Mouse (Mus musculus): Measurements from ENCODE around the gene Unc13b. TPM values are rescaled to one million over a fixed set of nuclear protein-coding genes. Genes with fewer than 3 reads are reported as not detected.
A peak's percentile ranks its signal among the peaks of the same experiment; 100 is the strongest.

Unc13b gene
- polyA plus RNA-seq, 1 experiment = 65.5 TPM

DNA sequence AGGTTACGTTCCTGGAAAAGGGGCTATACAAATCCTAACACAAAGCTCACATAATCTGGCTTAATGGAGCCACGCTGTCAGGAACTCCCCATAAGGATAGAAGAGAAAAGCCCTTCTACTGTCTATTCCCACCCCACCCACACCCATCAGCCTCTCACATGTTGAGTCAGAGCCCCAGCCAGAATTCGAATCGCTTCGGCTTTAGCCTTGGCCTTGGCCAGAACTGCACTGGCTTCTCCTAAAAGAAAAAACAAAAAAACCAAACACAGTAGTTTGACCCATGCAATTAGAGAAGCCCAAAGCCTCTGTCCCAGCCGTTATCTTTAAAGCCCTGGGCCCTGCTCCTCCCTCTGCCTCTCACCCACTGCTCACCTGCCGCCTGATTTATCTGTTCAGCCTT lies 29.6 kb upstream of the Unc13b start:
- no peak for TF ChIP-seq POLR2A (IDR thresholded peaks at IDR 0.05; ENCODE audit: borderline replicate concordance, extremely low read depth, insufficient read depth, insufficient read length, poor library complexity, severe bottlenecking)
- no peak for TF ChIP-seq CTCF (IDR thresholded peaks at IDR 0.05; ENCODE audit: borderline replicate concordance, extremely low read depth, insufficient read depth, insufficient read length)
- no peak for DNase-seq (ENCODE audit: low read depth)

DNA sequence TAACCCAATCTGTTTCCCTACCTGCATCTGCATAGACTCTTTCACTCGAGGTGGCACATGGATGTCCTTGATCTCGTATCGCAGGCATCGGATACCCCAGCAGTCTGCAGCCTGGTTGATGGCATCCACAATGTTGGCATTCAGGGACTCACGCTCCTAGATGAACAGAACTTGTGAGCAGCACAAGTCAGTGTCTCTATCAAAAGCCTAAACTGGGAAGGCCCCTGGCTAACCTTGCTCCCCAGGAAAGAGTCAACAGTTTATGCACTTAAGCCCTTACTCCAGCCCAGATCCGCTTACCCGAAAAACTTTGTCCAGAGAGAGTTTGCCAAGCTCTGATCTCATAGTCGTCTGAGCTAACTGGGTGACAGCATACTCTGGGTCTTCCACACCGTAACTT lies 29.0 kb upstream of the Unc13b start:
- DNase-seq (ENCODE audit: low read depth) = no peak

GRCm38 (mm10) chr4:43030352-43030751 lies 28.4 kb upstream of the Unc13b start:
- DNase-seq (ENCODE audit: low read depth) = no peak
- no peak for TF ChIP-seq CTCF (IDR thresholded peaks at IDR 0.05; ENCODE audit: borderline replicate concordance, extremely low read depth, insufficient read depth, insufficient read length)
- no peak for TF ChIP-seq POLR2A (IDR thresholded peaks at IDR 0.05; ENCODE audit: borderline replicate concordance, extremely low read depth, insufficient read depth, insufficient read length, poor library complexity, severe bottlenecking)

More for the DNA sequence above, 29.0 kb upstream of the Unc13b start:
- TF ChIP-seq POLR2A (IDR thresholded peaks at IDR 0.05; ENCODE audit: borderline replicate concordance, extremely low read depth, insufficient read depth, insufficient read length, poor library complexity, severe bottlenecking) = no peak
- TF ChIP-seq CTCF (IDR thresholded peaks at IDR 0.05; ENCODE audit: borderline replicate concordance, extremely low read depth, insufficient read depth, insufficient read length) = no peak

DNA sequence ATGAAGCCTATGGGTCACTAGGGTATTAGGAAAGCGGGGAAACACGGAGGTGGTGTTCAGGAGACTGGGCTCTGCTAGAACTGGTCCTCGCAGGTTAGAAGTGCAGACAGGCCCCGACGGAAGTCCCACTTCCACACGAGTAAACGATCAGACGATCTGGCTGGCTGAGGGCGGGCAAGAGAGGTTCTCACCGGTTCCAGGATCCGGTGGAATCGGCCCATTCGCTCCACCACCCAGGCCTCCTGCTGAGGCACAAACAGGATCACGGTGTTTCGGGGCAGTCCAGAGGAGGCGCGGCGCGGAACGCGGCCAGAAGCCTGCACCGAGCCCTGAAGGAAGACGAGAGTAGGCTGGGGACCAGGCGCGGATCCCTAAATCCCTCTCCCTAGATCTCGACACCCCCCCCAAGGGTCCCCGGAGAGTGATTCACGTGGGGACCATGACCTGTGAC lies 27.9 kb upstream of the Unc13b start:
- TF ChIP-seq CTCF (IDR thresholded peaks at IDR 0.05; ENCODE audit: borderline replicate concordance, extremely low read depth, insufficient read depth, insufficient read length) (no peak), POLR2A (IDR thresholded peaks at IDR 0.05; ENCODE audit: borderline replicate concordance, extremely low read depth, insufficient read depth, insufficient read length, poor library complexity, severe bottlenecking) (no peak)

GRCm38 (mm10) chr4:43031237-43031995 lies 27.3 kb upstream of the Unc13b start, which contains the start of gene Stoml2:
TSS of gene Stoml2 (minus strand) at chr4:43031710.
- DNase-seq (ENCODE audit: low read depth) = peak; percentile 99

More for the DNA sequence above, 27.9 kb upstream of the Unc13b start:
- no peak for DNase-seq (ENCODE audit: low read depth)

DNA sequence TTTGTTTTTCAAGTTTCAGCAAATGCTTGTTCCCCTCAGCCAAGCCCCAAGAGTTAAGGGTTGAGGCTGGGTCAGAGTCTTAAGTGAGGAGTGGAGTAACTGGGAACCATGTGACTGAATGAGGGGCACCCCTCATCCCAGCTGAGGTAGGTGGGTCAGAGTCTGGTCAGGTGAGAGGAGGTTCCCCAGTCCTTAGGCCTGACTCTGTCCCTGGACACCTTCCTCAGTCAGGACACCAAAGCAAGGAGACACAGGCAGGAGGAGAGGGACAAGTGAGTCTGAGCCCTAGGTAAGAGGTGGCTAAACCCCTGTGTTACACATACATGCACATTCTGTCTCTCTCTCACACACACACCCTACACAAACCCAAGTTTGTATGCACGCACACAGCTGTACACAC lies 26.3 kb upstream of the Unc13b start:
- no peak for DNase-seq (ENCODE audit: low read depth)
- TF ChIP-seq POLR2A (IDR thresholded peaks at IDR 0.05; ENCODE audit: borderline replicate concordance, extremely low read depth, insufficient read depth, insufficient read length, poor library complexity, severe bottlenecking) = no peak
- no peak for TF ChIP-seq CTCF (IDR thresholded peaks at IDR 0.05; ENCODE audit: borderline replicate concordance, extremely low read depth, insufficient read depth, insufficient read length)

More at GRCm38 (mm10) chr4:43031237-43031995, 27.3 kb upstream of the Unc13b start, which contains the start of gene Stoml2:
- TF ChIP-seq CTCF (IDR thresholded peaks at IDR 0.05; ENCODE audit: borderline replicate concordance, extremely low read depth, insufficient read depth, insufficient read length) = peak; percentile 39; the same call in 1 of the 2 replicates
- peak; percentile 58; the same call in 1 of the 2 replicates for TF ChIP-seq POLR2A (IDR thresholded peaks at IDR 0.05; ENCODE audit: borderline replicate concordance, extremely low read depth, insufficient read depth, insufficient read length, poor library complexity, severe bottlenecking)

DNA sequence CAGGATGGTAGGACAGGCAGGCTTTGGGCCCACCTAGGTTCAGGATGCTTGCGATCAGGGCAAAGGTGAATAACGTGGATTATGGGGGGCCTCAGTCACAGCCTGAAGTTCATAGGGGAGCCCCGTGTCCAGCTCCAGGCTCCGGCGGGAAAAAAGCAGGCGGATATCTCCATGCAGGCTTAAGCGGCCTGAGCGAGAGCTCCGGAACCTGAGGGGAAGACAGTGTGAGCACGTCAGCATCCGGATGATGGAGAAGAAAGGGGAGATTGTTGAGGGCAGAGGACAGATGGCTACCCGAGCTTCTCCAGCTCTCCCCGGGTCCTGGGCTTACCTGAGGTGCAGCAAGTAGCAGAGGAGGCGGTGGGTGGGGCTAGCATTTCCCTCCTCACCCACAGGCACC lies 25.3 kb upstream of the Unc13b start:
- DNase-seq (ENCODE audit: low read depth) = no peak
- TF ChIP-seq CTCF (IDR thresholded peaks at IDR 0.05; ENCODE audit: borderline replicate concordance, extremely low read depth, insufficient read depth, insufficient read length) (no peak), POLR2A (IDR thresholded peaks at IDR 0.05; ENCODE audit: borderline replicate concordance, extremely low read depth, insufficient read depth, insufficient read length, poor library complexity, severe bottlenecking) (no peak)

GRCm38 (mm10) chr4:43035851-43036250 lies 22.9 kb upstream of the Unc13b start:
- no peak for DNase-seq (ENCODE audit: low read depth)
- TF ChIP-seq CTCF (IDR thresholded peaks at IDR 0.05; ENCODE audit: borderline replicate concordance, extremely low read depth, insufficient read depth, insufficient read length) = no peak
- TF ChIP-seq POLR2A (IDR thresholded peaks at IDR 0.05; ENCODE audit: borderline replicate concordance, extremely low read depth, insufficient read depth, insufficient read length, poor library complexity, severe bottlenecking) = no peak

GRCm38 (mm10) chr4:43036356-43036755 lies 22.4 kb upstream of the Unc13b start:
- TF ChIP-seq CTCF (IDR thresholded peaks at IDR 0.05; ENCODE audit: borderline replicate concordance, extremely low read depth, insufficient read depth, insufficient read length) = no peak
- no peak for TF ChIP-seq POLR2A (IDR thresholded peaks at IDR 0.05; ENCODE audit: borderline replicate concordance, extremely low read depth, insufficient read depth, insufficient read length, poor library complexity, severe bottlenecking)
- no peak for DNase-seq (ENCODE audit: low read depth)

- no peak for TF ChIP-seq CTCF (IDR thresholded peaks at IDR 0.05; ENCODE audit: borderline replicate concordance, extremely low read depth, insufficient read depth, insufficient read length)
- no peak for TF ChIP-seq POLR2A (IDR thresholded peaks at IDR 0.05; ENCODE audit: borderline replicate concordance, extremely low read depth, insufficient read depth, insufficient read length, poor library complexity, severe bottlenecking)
- DNase-seq (ENCODE audit: low read depth) = no peak
These were observed 20.7 kb upstream of the Unc13b start for GRCm38 (mm10) chr4:43037860-43038566.

Measured in brain, embryonic 14.5 days (tissue).